Mouse (Mus musculus): ENCODE measurements around the gene Carmil1. TPM values are rescaled to one million over a fixed set of nuclear protein-coding genes. Genes with fewer than 3 reads are reported as not detected.

The Carmil1 gene
- polyA plus RNA-seq, 1 experiment from 2014 or later: 50.7 TPM

GRCm38 (mm10) chr13:24182878-24183277 lies 97.7 kb downstream of the Carmil1 start:
- Histone ChIP-seq H3K4me1 (ENCODE audit: insufficient read depth) (0 out of 2 replicates have a peak, but pooled peaks cover 4% of the 10 kb centered on the region), H3K9me3 (ENCODE audit: low read depth, low read length) (no peaks in the 10 kb centered on the region), H3K36me3 (ENCODE audit: insufficient read depth) (no peaks in the 10 kb centered on the region), H3K9ac (no peak overlapping the region), H3K27me3 (ENCODE audit: insufficient read depth, low read length) (no peaks in the 10 kb centered on the region), H3K27ac (ENCODE audit: low read depth) (peak overlapping the region; percentile 67; the same call in 1 of the 2 replicates), H3K4me3 (ENCODE audit: low read depth, low read length) (no peak overlapping the region), H3K4me2 (no peak overlapping the region)
- 29% methylated on average over 6 of the region's 6 CpGs for WGBS
- peak; percentile 13; the same call in 1 of the 2 replicates for TF ChIP-seq CTCF (IDR thresholded peaks at IDR 0.05; ENCODE audit: low read depth)
- peak; percentile 71 for DNase-seq
- peak; percentile 79 for ATAC-seq (ENCODE audit: insufficient read depth)

- no peaks in the 10 kb centered on the region for H3K4me1 ChIP-seq (ENCODE audit: insufficient read depth)
- H3K4me2 ChIP-seq: no peak overlapping the region
- 79% methylated on average over 10 of the region's 10 CpGs for WGBS
- H3K27me3 ChIP-seq (ENCODE audit: insufficient read depth, low read length): no peaks in the 10 kb centered on the region
- H3K9me3 ChIP-seq (ENCODE audit: low read depth, low read length): no peaks in the 10 kb centered on the region
- ATAC-seq (ENCODE audit: insufficient read depth) (no peak), DNase-seq (no peak)
- H3K27ac ChIP-seq (ENCODE audit: low read depth): no peak overlapping the region
- H3K4me3 ChIP-seq (ENCODE audit: low read depth, low read length): no peak overlapping the region
- no peak overlapping the region for H3K9ac ChIP-seq
- H3K36me3 ChIP-seq (ENCODE audit: insufficient read depth): no peaks in the 10 kb centered on the region
- TF ChIP-seq CTCF (IDR thresholded peaks at IDR 0.05; ENCODE audit: low read depth): no peak
Observed at GRCm38 (mm10) chr13:24179538-24179937, 101.1 kb downstream of the Carmil1 start.

DNA sequence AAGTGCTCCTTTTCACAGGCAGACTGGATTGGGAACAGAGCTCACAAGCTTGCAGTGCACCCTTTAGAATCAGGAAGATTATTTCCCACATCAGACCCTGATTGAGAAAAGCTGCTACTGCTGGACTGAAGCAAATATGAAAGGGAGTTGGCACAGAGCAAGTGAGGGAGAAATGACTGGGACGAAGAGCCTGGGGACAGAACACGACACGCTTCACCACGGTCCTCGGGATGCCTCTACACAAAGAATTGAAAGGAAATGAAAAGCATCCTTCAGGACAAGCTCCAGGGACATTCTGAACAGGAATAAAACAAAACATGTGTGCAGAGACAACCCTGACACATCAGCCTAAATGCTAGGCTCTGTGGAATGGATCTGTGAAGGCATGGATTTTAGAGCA lies 103.0 kb downstream of the Carmil1 start:
- Histone ChIP-seq H3K4me3 (ENCODE audit: low read depth, low read length) (no peak overlapping the region), H3K9me3 (ENCODE audit: low read depth, low read length) (no peaks in the 10 kb centered on the region), H3K36me3 (ENCODE audit: insufficient read depth) (no peaks in the 10 kb centered on the region), H3K4me1 (ENCODE audit: insufficient read depth) (no peaks in the 10 kb centered on the region), H3K27ac (ENCODE audit: low read depth) (no peak overlapping the region), H3K27me3 (ENCODE audit: insufficient read depth, low read length) (no peaks in the 10 kb centered on the region), H3K9ac (no peak overlapping the region), H3K4me2 (no peak overlapping the region)
- DNase-seq (no peak), ATAC-seq (ENCODE audit: insufficient read depth) (no peak)
- TF ChIP-seq CTCF (IDR thresholded peaks at IDR 0.05; ENCODE audit: low read depth): no peak
- WGBS: 64% methylated on average over 5 of the region's 5 CpGs

GRCm38 (mm10) chr13:24176835-24177234 lies 103.8 kb downstream of the Carmil1 start:
- no peak overlapping the region for H3K4me3 ChIP-seq (ENCODE audit: low read depth, low read length)
- WGBS: 63% methylated on average over 4 of the region's 4 CpGs
- H3K4me1 ChIP-seq (ENCODE audit: insufficient read depth): no peaks in the 10 kb centered on the region
- no peaks in the 10 kb centered on the region for H3K9me3 ChIP-seq (ENCODE audit: low read depth, low read length)
- ATAC-seq (ENCODE audit: insufficient read depth) (no peak), DNase-seq (no peak)
- H3K36me3 ChIP-seq (ENCODE audit: insufficient read depth): no peaks in the 10 kb centered on the region
- H3K27me3 ChIP-seq (ENCODE audit: insufficient read depth, low read length): no peaks in the 10 kb centered on the region
- no peak for TF ChIP-seq CTCF (IDR thresholded peaks at IDR 0.05; ENCODE audit: low read depth)
- no peak overlapping the region for H3K4me2 ChIP-seq
- H3K9ac ChIP-seq: no peak overlapping the region
- no peak overlapping the region for H3K27ac ChIP-seq (ENCODE audit: low read depth)

GRCm38 (mm10) chr13:24169658-24170057 lies 110.9 kb downstream of the Carmil1 start:
- ATAC-seq (ENCODE audit: insufficient read depth) (no peak), DNase-seq (no peak)
- 68% methylated on average over 1 of the region's 1 CpGs for WGBS
- Histone ChIP-seq H3K27ac (ENCODE audit: low read depth) (no peak overlapping the region), H3K4me2 (no peak overlapping the region), H3K9ac (no peak overlapping the region), H3K4me1 (ENCODE audit: insufficient read depth) (no peaks in the 10 kb centered on the region), H3K36me3 (ENCODE audit: insufficient read depth) (no peaks in the 10 kb centered on the region), H3K4me3 (ENCODE audit: low read depth, low read length) (no peak overlapping the region), H3K9me3 (ENCODE audit: low read depth, low read length) (no peaks in the 10 kb centered on the region), H3K27me3 (ENCODE audit: insufficient read depth, low read length) (no peaks in the 10 kb centered on the region)
- no peak for TF ChIP-seq CTCF (IDR thresholded peaks at IDR 0.05; ENCODE audit: low read depth)

GRCm38 (mm10) chr13:24163368-24163767 lies 117.2 kb downstream of the Carmil1 start:
- Histone ChIP-seq H3K4me2 (no peak overlapping the region), H3K27ac (ENCODE audit: low read depth) (no peak overlapping the region), H3K9ac (no peak overlapping the region), H3K9me3 (ENCODE audit: low read depth, low read length) (no peaks in the 10 kb centered on the region; the same call in 1 of the 2 replicates), H3K4me1 (ENCODE audit: insufficient read depth) (no peaks in the 10 kb centered on the region), H3K27me3 (ENCODE audit: insufficient read depth, low read length) (no peaks in the 10 kb centered on the region), H3K36me3 (ENCODE audit: insufficient read depth) (no peaks in the 10 kb centered on the region), H3K4me3 (ENCODE audit: low read depth, low read length) (no peak overlapping the region)
- TF ChIP-seq CTCF (IDR thresholded peaks at IDR 0.05; ENCODE audit: low read depth): no peak
- DNase-seq: no peak
- 85% methylated on average over 1 of the region's 1 CpGs for WGBS
- ATAC-seq (ENCODE audit: insufficient read depth): no peak

GRCm38 (mm10) chr13:24161105-24161504 lies 119.5 kb downstream of the Carmil1 start:
- ATAC-seq (ENCODE audit: insufficient read depth): no peak

GRCm38 (mm10) chr13:24159972-24160371 lies 120.6 kb downstream of the Carmil1 start:
- H3K27me3 ChIP-seq (ENCODE audit: insufficient read depth, low read length): no peaks in the 10 kb centered on the region
- peak overlapping the region; percentile 44; the same call in 1 of the 2 replicates for H3K27ac ChIP-seq (ENCODE audit: low read depth)
- no peak overlapping the region for H3K4me3 ChIP-seq (ENCODE audit: low read depth, low read length)
- ATAC-seq (ENCODE audit: insufficient read depth) (no peak), DNase-seq (no peak)
- H3K4me2 ChIP-seq: no peak overlapping the region
- WGBS: 52% methylated on average over 4 of the region's 4 CpGs
- no peaks in the 10 kb centered on the region for H3K4me1 ChIP-seq (ENCODE audit: insufficient read depth)
- no peak overlapping the region for H3K9ac ChIP-seq
- TF ChIP-seq CTCF (IDR thresholded peaks at IDR 0.05; ENCODE audit: low read depth): no peak
- no peaks in the 10 kb centered on the region; the same call in 1 of the 2 replicates for H3K9me3 ChIP-seq (ENCODE audit: low read depth, low read length)
- no peaks in the 10 kb centered on the region for H3K36me3 ChIP-seq (ENCODE audit: insufficient read depth)

More at GRCm38 (mm10) chr13:24161105-24161504, 119.5 kb downstream of the Carmil1 start:
- no peaks in the 10 kb centered on the region; the same call in 1 of the 2 replicates for H3K9me3 ChIP-seq (ENCODE audit: low read depth, low read length)
- H3K27me3 ChIP-seq (ENCODE audit: insufficient read depth, low read length): no peaks in the 10 kb centered on the region
- no peak for TF ChIP-seq CTCF (IDR thresholded peaks at IDR 0.05; ENCODE audit: low read depth)
- no peak for DNase-seq
- H3K4me2 ChIP-seq: no peak overlapping the region
- H3K9ac ChIP-seq: no peak overlapping the region
- no peak overlapping the region for H3K4me3 ChIP-seq (ENCODE audit: low read depth, low read length)
- no peak overlapping the region for H3K27ac ChIP-seq (ENCODE audit: low read depth)
- 86% methylated on average over 4 of the region's 4 CpGs for WGBS
- H3K4me1 ChIP-seq (ENCODE audit: insufficient read depth): no peaks in the 10 kb centered on the region
- no peaks in the 10 kb centered on the region for H3K36me3 ChIP-seq (ENCODE audit: insufficient read depth)
